Mouse (Mus musculus) cerebral cortex, adult 2 months (tissue): Measurements from ENCODE around the gene Prpsap1.

Experiments used
- WGBS: fragments of 180-500 bp; shearing (Covaris S2); methylation state at CpG from one replicate; pipeline ENCODE4 v1.1.7; 2018; 5-methylcytosine and 5-hydroxymethylcytosine counted together

Gene Prpsap1

DNA sequence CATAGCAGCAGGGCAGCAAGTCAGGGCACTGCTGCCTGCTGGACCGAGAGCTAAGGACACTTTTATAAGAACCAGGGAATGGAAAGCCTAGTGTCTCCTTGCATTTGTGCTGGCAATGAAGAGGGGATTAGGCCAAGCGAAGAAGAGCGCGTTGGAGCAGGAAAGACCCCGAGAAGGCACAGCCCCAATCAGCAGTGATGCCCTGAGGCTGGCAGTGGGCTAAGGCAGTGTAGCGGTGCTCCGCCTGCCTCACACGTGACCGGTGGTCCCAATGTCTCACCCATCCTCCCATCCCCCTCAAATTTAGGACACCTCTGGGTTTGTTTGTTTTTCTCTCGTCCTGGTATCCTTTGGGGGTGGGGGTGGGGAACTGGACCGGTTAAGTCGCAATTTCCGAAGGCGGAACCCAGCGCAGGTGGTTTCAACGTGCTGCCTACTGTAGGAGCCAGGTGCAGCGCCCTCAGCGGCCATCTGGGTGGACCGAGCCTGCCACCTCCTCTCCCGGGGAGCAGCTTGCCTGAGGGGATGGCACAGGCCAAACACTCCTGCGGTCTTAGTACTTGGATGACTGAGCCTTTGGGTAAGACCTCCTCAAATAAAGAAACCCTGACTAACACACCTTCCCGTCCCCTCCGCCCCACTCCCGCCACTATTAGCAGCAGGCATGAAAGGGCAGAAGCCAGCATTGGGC lies 21.5 kb upstream of the Prpsap1 start:
- 37% methylated on average over 24 of the region's 24 CpGs for WGBS

DNA sequence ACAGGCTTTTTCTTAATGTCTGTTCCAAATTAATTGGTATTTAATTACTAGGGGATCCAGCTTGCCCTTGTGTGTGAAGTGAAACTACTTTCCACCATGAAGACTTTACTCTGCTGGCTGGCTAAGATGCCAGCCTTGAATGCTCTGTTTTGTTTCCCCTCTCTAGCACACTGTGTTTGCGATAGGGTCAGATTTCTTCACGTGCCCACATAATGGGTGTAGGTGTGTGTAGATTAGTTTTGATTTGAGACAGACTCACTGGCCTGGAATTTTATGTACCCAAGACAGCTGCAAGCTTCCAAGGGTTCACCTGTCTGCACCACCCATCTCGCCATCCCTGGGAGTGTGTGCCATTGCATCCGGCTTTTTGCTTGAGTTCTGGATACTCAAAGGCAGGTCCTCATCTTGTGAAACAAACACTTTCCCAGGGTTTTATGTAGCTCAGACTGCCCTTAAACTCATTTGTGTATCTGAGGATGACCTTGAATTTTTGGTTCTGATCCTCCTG lies 19.6 kb upstream of the Prpsap1 start:
- WGBS: 78% methylated on average over 4 of the region's 4 CpGs

DNA sequence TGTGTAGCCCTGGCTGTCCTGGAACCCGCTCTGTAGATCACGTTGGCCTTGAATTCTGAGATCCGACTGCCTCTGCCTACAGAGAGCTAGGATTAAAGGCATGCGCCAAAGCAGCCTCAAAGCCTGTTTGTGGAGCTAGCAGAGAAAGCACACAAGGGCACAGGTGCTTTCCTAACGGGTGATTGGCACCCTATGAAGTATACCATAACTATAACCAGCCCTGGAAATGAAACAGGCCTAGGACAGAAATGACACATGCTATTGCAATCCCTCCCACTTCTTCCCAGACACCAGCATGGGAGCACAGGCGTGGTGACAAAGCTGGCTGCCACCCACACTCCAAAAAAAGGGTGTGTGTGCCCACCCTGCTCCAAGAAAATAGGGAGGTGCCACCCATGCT lies 19.0 kb upstream of the Prpsap1 start:
- 67% methylated on average over 6 of the region's 6 CpGs for WGBS

DNA sequence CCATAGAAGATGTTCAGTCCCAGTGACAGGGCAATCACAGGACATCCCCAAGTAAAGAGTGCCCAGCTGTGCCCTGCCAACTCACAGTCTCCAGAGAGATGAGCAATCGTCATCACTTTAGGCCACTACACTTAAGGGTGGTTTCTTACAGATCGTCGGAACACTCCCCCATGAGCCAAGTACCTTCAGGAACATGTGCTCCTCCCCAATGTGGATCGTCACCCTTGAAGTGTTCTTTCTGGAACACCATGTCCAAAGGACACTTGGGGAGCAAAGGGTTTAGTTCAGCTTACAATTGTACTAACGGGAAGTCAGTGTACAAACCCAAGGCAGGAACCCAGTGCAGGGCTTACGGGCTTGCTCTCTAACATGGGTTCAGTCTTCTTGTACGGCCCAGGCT lies 18.2 kb upstream of the Prpsap1 start:
- WGBS: 92% methylated on average over 7 of the region's 7 CpGs

DNA sequence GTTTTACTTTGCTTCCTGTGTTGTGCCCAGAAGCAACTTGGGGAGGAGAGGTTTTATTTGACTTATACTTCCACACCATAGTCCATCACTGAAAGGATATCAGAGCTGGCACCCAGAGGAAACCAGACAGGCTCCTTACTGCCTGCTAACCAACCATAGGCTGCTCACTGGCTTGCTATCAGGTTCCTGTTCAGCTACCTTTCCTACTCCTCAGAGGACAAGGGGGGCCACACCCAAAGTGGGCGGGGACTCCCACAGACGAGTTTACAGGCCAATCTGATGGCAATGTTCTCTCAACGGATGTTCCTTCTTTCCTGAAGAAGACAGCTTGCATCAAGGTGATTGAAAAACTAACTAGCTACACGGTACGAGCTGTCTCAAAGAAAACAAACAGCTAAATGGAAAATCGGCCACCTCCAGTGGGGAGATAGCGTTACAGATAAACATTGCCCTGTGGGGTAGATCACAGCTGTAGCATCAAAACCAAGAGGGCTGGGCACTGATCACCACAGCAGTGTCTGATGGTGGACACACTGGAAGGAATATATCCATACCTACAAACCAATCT lies 17.4 kb upstream of the Prpsap1 start:
- WGBS: 74% methylated on average over 7 of the region's 7 CpGs

DNA sequence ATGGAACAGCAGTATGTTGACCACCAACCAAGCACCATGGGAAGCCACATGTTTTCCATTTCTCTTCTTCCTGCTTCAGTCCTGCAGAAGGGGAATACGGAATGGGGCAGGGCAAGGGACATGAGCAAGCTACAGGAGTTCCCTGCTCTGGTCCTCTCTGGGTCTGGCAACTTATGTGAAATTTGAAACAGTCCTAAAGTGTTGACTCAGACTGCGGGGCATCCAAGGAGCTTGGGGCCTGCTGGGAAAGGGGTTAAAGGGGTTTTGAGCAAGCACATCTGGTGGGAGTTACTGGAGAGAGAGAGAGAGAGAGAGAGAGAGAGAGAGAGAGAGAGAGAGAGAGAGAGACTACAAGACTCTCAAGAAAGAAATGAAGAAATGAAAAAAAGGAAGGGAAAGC lies 14.7 kb upstream of the Prpsap1 start:
- 77% methylated on average over 2 of the region's 2 CpGs for WGBS

DNA sequence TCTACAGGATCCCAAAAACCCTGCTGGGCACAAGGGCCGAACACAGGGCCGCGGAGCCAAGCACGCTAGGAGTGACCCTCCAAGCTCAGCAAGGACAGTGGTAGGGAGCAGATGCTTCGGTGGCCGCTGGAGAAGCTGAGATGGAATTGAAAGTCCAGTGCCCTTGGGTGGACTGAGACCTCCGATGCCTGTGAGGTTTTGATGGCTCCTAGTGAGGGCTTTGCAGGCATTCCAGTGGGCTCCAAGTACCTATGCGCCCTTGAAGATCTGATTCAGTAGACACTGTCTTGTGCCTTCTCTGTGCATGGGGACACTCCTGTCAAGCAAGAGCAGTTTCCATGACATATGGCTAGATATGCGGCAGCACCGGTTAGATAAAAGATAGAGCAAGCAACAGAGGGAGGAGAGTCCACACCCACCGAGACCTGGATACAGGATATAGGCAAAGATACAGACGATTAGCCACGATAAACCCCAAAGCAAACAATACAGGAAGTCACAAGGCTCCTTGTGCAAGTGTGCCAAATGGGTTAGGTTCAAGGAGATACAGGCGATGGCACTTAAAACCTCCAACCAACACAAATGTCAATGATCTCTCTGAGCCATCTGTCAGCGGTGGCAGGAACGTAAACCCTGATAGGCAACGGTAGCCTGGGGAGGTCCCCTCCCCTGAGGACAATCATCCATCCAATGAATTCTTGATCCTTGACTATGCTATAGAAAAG lies 12.3 kb upstream of the Prpsap1 start:
- WGBS: 88% methylated on average over 17 of the region's 17 CpGs

DNA sequence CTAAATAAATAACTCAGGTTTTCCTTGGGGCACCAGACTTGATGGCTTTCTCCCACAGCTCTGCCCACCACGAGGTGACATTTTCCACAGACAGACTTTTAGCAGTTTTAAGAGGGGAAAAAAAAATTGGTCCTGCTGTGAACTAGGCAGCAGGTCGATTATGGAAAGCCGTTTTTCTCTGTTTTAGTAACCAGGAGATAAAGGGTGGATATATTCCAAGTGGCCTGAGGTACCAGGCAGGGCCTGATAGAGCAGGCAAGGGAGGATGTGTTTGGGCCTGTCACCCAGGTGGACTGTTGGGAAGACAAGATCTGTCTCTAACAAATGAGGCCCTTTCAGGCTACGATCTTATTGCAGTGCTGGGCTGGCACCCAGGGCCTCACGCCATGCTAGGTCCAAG lies 11.6 kb upstream of the Prpsap1 start:
- WGBS: 73% methylated on average over 5 of the region's 5 CpGs

DNA sequence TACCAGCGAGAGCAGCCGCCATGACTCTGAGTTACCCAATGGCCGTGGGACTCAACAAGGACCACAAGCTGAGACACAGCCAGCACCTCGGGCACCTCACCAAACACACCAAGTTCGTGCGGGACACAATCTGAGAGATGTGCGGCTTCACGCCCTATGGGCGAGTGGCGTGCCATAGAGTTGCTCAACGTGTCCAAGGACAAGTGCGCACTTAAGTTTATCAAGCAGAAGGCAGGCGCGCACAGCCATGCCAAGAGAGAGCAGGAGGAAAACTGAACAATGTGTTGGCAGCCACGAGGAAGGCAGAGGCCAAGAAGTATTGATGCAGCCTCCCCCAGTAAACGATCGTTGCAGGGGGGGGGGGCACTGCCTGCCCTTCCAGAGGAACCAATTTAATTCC lies 10.5 kb upstream of the Prpsap1 start:
- 81% methylated on average over 17 of the region's 17 CpGs for WGBS

DNA sequence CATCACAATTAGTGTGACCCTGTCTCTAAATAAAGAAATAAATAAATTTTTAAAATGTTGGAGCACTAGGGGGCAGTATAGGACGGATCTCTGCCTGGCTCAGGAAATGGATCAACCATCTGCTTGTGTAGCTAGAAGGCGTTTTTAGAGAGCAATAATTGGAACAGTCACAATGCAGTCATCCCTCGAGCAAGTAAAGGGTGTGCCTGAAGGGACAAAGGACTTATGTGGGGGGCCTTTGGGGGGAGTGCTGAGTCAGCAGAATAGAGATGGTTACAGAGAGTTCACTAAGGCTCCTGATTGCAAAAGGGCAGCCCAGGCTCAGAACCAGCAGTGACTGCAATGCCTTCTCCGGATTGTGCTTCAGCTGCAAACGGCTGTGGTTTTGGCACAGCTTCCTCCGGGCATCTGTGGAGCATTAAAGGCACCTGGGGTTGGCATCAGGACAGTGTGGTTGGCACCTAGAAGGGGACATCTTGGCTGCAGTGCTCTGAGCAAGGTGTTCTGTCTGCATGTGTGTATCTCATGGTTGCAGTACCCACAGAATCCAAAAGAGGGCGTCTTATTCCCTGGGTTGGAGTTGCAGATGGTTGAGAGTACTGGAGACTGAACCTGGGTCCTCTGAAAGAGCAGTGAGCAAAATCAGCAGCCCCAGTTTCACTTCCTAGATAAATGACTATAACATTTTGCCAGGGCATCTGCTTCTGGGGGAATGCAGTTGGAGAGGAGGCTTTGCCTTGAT lies 7.2 kb upstream of the Prpsap1 start:
- WGBS: 8% methylated on average over 7 of the region's 7 CpGs

DNA sequence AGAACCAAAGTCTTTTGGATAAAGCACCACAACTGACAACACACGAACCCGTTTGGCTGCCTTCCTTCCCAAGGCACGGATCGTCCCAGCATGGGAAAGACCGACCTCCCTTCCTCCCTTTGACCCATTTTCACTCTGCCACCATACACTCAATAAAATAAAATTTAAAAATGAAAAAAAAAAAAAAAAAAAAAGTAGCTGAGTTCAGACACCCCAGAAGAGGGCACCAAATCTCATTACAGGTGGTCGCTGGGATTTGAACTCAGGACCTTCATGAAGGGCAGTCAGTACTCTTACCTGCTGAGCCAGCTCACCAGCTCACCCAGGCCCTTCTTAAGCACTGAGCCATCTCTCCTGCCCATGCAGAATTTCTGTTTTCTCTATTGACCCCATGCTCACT lies 5.0 kb upstream of the Prpsap1 start:
- whole genome bisulfite sequencing: 48% methylated on average over 6 of the region's 6 CpGs

DNA sequence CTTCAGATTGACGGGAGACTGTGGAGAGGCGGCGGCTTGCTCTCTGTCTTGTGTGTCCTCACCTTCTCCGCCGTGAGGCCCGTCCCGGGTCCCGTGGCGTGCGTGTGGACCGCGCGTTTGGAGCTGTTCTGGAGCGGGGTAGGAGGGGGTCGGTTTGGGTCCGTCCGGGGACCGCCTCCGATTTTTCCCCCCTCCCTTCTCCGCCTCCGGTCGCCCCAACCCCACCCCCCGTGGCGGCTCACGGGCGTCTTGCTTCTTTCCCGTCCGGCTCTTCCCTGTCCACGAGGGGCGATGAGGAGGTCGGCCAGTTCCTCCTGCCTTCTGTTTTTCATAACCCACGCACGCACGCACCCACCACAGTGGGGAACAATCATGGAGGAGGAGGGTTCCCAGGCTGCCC lies 4.6 kb upstream of the Prpsap1 start:
- 23% methylated on average over 34 of the region's 34 CpGs for WGBS

DNA sequence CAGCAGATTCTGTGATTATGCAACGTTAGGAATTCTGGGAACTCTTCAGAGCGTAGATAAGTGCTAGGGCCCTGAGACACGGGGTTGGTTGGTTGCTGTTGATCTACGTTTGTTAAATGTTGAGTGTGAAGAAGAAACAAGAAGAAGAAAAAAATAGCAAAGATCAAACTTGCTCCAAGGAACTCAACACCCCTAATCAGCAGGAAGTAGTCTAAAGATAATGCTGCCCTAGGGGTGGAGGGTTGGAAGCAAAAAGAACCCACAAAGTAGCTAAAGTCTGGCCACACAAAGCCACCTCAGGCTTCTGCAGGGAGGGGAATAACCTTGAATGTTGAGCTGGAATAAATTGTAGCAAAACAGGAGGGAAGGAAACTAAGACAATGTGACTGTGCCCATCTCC lies 3.3 kb upstream of the Prpsap1 start:
- 86% methylated on average over 4 of the region's 4 CpGs for WGBS

DNA sequence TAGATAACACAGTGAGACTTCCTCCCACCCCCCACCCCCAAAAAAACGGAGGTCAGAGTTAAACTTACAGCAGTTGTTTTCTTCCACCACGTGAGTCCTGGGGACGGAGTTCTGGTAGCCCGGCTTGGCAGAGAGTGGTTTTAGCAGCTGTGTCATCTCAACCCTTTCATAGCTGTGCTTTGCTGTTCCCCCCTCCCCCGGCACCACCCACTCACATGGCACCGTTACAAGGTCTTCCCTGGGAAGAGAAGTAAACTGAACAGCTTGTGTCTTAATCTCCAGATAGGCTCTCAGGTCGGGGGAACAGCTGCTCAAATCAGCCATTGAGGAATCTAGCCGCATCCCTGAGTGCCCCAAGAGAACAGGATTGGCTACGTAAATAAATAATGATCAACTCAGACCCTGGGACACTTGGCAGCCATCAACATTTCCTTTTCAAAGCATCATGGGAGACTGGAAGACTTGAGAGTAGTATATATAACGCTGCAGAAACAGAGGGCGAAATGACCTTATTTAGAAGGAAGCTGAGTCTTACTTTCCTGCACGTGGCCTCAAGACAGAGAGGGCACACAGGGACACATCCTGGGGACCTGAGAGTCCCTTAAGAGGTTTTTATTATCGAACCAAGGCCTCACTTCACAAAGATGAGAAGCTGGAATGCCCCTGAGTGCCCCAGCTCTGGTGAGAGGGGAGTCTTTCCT lies 622 bp upstream of the Prpsap1 start:
- 22% methylated on average over 13 of the region's 13 CpGs for WGBS

DNA sequence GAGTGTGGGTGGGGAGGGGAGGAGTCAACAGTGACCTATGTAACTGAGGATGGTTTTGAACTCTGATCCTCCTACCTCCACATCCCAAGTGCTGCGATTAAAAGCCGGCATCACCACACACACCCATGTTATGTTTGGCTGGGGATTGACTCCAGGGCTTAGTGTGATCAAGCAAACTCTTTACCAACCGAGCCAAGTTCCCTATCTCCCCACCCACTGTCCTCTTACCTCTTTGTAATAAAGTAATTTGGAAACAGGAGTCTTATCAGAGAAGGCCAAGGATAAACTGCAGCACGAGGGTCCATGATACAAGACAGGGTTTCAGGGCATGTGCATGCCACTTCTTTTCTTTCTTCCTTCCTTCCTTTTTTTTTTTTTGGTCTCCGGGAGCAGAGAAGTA lies 811 bp downstream of the Prpsap1 start:
- 79% methylated on average over 5 of the region's 5 CpGs for WGBS

DNA sequence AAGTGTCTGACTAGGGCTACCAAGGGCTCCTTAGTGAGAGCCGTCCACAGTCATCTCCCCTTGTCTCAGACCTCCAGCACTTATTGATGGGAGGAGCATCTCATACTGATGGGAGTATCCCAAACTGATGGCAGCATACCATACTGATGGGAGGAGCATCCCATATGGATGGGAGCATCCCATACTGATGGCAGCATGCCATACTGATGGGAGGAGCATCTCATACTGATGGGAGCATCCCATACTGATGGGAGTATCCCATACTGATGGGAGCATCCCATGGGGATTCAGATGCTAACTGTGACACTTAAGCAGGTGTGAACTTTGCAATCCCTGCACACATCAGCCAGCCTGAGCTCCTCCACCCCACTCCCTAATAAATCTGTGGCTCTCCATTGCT lies 1.5 kb downstream of the Prpsap1 start:
- WGBS: 82% methylated on average over 1 of the region's 1 CpGs

DNA sequence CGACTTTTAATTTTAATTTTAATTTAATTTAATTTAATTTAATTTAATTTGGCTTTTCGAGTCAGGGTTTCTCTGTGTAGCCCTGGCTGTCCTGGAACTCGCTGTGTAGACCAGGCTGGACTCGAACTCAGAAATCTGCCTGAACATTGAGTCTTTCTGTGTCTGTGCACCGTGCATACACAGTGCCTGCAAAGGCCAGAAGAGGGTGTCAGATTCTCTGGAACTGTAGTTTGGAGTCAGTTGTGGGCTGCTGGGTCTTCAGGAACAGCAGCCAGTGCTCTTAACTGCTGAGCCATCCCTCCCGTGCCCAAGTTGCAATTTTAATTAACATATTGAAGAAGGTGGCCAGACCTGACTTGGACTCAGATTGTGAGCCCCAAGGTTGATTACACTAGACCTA lies 2.7 kb downstream of the Prpsap1 start:
- WGBS: 70% methylated on average over 6 of the region's 6 CpGs

DNA sequence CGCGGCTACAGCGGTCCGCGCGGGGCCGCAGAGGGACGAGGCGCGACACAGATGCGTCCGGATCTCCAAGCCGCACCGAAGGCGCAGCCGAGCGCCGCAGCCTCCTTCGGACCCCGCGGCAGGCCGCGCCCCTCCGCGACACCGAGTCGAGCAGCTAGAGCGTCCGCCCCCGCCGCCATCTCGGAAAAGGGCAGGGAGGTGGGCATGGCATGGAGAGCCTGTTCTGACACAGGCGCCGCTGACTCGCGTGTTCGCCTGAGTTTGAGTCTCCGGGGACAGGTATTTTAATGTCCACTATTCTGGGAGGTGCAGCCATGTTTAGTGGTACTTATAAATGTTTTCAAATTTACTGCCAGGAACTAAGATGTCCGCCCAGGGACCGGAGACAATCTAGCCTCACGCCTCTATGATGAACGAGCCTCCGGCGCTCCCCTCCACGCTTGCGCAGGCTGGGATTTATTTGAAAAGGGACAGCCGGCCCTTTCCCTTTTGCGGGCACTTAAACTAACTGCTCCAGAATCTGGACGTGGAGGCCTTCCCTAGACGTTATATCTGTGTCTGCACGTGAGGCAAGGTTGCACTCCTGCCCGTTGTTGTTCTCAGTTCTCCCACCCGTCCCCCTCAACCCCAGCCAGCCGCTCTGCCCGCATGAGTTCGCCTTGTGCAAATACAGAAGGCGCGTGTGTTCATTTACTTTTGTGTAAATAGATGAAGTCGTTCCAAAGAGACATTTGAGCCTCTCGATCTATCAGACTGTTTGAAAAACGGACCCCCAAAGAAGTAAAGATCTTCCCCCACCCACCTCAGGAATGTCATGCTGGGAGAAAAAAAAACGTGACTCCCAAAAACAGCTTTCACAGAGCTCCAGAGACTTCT lies 3.5 kb downstream of the Prpsap1 start:
- under 1% methylated on average over 62 of the region's 62 CpGs for WGBS

DNA sequence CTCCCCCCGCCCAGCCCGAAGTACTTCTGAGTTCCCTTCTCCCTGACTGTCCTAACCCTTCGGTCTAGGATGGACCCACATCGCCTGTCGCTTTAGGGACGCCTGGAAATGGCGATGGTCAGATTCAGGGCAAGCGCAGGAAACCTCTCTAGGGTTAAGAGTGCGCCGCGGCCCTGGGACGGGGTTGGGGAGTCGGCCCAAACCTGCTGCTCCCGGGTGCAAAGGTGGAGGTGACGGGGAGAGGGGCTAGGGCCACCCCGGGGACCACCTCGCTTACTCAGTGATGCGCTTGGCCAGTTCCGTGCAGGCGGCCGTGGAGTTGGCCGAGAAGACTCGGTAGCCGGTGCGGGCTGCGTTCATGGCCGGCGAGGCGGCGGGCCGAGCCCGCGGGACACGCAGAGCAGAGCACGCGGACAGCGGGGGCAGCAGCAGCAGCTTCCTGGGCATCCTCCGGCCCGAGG lies 4.2 kb downstream of the Prpsap1 start:
- WGBS: under 1% methylated on average over 39 of the region's 39 CpGs

DNA sequence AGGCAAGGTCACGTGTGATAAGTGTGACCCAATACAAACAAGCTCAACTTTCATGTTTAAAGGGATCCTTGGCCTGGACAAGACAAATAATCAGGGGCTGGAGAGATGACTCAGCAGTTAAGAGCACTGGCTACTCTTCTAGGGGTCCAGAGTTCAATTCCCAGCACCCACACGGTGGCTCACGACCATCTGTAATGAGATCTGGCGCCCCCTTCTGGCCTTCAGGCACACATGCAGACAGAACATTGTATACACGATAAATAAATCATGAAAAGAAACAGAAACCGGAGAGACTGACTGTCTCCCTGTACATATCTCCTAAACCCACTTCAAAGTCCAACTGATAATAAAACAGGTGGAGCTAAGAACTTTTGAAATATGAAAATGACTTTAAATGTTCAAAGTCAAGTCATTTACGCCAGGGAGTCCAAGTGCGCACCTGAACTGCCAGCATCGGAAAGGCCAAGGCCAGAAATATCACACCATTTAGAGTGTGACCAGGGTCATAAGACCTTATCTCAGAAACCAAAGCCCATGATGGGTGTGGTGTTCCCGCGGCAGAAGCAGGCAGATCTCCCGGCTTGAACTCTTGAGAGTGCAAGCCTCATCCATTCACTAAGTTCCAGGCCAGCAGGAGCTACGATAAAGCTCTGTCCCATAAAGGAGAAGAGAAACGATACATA lies 5.2 kb downstream of the Prpsap1 start:
- 62% methylated on average over 14 of the region's 14 CpGs for WGBS
